Mouse (Mus musculus): Measurements from ENCODE around the gene Rrp12.
A peak's percentile ranks its signal among the peaks of the same experiment; 100 is the strongest.

Rrp12 gene

DNA sequence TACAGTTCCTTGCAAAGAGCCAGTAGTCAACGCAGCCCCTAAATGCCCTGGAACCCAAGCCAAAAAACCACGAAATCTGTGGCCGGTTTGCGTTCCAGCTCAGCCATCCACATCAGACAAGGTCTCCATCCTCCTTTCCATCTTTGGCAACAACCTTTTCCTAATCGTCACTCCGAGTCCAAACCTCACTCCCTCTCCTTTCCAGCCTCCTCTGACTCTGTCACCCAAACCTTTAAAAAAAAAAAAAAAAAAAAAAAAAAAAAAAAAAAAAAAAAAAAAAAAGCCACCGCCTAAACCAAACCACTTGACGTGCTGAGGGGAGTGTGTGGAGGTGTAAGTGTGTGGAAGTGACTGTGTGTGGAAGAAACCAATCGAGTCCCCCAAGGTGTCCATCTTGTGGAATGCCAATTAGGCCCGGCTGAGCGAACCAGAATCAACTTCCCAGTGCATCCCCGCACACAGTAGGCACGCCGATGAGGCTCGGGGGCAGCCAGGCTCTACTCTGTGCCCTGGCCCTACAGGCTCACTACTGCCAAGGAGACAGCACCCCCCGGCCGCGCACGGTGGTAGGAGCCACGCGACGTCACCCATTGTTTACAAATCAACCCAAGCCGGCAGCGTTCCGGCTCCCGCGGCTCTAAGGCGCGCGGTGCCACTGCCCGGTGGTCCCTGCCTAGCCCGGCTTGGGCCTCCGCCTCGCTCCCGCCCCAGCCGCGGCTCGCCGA, 66.4 kb downstream of the Rrp12 start, which contains the start of gene Frat1:
Gene Frat1 (plus strand): TSS at position 590 of the 725 bp plus-strand sequence.
- DNase-seq (ENCODE audit: low spot score in 2 of 2): peak; percentile 83 to 84

DNA sequence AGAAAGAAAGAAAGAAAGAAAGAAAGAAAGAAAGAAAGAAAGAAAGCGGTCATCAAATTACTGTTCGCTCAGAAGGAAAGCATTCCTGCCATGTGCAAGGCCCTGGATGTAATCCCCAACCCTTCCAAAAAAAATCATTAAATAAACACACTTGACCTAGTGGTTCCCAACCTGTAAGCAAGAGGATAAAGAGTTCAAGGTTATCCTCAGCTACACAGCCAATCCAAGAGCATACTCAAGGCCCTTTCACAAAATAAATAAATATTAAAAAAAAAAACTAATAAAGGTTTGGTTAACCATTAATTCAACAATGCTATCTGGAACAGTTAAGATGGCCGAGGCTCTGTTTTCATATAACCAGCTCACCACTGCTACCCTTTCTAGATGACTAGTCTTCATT, 67.0 kb downstream of the Rrp12 start:
- DNase-seq (ENCODE audit: low spot score in 2 of 2): no peak

DNA sequence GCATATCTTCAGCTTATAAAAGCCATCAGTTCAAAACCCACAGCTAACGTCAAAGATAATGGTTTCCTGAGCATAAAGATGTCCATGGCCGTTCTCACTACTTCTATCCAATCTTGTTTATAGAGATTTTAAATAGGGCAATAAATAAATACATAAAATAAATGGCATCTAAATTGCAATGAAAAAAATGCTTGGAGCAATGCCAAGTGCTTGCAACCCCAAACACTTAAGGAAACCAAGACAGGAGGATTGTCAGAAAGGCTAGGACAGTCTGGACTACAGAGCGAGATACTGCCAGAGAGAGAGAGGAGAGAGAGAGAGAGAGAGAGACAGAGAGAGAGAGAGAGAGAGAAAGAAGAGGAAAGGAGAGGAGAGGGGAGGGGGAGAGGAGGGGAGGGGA, 69.4 kb downstream of the Rrp12 start:
- DNase-seq (ENCODE audit: low spot score in 2 of 2): no peak

DNA sequence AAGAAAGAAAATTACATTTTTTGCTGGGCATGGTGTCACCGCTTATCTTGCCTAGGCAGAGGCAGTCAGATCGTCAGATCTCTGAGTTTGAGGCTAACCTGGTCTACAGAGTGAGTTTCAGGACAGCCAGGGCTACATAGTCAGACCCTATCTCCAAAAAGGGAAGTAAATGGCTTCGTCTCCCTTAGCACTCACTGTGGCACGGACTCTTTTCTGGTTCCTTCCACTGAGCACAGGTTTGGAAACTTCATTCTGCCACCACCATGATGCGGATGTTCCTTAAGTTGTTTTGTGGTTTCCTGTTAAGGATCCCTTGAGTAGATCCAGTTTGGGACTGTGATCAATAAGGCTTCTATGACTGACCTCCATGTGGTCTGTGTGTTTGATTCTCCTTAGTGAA, 71.0 kb downstream of the Rrp12 start:
- no peak for DNase-seq (ENCODE audit: low spot score in 2 of 2)

DNA sequence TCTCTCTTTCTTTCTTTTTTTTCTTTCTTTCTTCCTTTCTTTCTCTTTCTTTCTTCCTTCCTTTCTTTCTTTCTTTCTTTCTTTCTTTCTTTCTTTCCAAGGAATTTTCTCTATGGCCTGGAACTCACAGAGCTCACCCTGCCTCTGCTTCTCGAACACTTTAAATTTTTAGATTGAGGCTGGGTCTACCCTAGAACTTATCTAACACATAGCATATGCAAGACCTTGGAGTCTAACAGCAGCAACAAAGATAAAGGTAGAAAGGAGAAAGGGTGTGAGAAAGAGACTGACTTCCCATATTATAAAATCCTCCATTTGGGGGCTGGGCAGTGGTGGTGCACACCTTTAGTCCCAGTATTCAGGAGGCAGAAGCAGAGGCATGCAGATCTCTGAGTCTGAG, 73.4 kb downstream of the Rrp12 start:
- DNase-seq (ENCODE audit: low spot score in 2 of 2): no peak

DNA sequence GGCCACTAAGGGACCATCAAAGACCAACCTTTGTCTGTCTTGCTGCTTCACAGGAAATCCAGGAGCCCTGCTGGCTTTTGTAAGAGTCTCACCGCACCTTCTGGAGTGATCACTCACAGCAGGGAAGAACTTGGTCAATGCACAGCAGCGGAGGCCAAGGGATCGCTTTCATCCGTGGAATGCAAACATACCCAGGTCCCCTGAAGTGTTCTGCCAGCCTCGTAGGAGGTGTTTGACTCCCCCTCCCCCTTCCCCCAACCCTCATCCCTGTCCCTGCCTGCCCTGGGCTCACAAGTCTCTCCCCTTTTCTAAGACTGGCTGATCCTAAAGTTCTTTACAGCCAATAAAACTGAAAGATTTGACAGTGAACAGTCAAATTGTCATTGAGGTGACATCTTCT, 74.5 kb downstream of the Rrp12 start:
- no peak for DNase-seq (ENCODE audit: low spot score in 2 of 2)

DNA sequence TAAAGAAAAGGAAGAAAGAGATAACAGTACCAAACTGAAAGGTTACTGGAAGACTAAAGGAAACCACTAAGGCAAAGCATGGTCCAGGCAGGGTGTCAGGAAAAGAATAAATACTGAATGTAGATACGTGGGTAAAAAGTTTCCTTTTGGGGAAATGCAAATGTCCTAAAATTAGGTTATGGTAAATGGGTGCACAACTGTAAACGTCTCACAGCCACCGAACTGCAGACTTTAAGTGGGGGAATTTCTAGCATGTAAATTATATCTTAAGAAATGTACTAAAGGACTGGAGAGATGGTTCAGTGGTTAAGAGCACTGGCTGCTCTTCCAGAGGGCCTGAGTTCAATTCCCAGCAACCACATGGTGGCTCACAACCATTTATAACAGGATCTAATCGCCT, 77.2 kb downstream of the Rrp12 start:
- DNase-seq (ENCODE audit: low spot score in 2 of 2): no peak

DNA sequence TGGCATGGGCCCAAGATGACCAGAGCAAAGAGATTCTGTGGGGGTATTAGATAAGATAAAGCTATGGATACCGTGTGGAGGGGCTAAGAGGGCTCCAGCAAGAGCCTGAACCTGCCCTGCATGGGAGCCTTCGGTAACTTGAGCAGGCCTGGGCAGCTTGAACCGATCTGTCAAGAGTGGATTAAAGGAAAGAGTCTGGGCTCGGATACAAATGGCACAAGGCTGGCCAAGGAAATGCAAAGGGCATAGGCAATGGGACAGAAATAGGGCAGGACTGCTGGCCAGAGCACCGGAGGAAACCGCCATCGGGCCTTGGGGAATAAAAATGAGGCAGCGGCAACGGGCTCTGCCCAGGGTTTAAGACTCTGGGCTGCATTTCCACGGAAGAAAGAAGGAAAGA, 78.6 kb downstream of the Rrp12 start:
- no peak for DNase-seq (ENCODE audit: low spot score in 2 of 2)

DNA sequence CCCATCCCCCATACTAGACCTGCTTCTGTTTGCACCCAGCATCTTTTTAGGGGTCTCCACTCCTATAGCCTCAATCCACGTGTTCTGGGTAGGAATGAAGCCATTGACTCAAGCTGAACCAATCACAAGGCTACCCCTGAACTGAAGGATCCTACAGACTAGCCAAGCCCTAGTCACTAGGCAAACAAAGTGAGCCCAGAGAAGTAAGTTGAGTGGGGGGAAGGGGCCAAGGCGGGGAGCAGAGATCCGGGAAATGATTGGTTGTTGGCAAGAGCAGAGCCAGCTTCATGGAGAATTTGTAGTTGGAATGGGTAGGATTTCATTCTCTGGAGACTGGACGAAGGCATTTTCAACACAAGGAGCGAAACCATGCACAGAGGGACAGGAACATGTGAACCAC, 79.1 kb downstream of the Rrp12 start:
- DNase-seq (ENCODE audit: low spot score in 2 of 2): no peak

DNA sequence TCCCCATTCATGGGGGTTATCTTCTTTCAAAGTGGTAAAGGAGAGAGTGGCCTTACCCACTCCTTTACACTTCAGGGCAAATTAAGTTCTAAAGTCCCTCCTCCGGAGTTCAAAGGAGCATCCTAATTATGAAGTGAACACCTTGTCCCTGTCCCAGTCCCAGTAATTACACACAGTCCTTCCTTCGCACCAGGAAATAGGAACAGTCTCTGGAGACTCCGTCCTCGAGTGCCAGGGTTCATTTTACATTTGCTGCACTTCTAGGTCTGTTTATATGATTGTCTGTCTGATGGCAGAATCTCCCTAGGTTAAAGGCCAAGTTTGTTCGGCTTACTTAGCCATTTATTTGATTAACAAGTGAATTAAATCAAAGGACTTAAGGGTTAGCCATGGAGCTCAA, 79.6 kb downstream of the Rrp12 start:
- DNase-seq (ENCODE audit: low spot score in 2 of 2): no peak

DNA sequence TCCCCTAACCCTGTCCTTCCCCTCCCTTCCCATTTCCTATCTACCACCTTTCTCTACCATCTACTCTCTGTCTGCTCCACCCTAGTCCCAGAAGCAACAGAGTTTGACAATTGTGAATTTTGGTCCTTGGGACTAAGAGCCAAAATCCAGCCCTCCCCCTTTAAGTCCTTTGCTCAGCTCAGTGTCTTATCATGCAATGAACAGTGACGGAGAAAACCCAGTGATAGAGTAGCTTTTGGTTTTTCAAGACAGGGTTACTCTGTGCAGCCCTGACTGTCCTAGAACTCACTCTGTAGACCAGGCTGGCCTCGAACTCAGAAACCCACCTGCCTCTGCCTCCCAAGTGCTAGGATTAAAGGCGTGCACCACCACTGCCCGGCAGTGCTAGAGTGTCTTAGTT, 82.6 kb downstream of the Rrp12 start:
- DNase-seq (ENCODE audit: low spot score in 2 of 2): no peak

All from spleen, postnatal 14 days (tissue).